Mouse (Mus musculus) left cerebral cortex, adult 18-20 months (tissue): Measurements from ENCODE around the gene Krt26. TPM values are rescaled to one million over a fixed set of nuclear protein-coding genes. Genes with fewer than 3 reads are reported as not detected.

Source experiments
- DNase-seq, 2 experiments: peaks; one replicate each; pipeline ENCODE4 v3.0.0; 2021 to 2022; ENCODE audit warnings: low spot score in 2 of 2, mixed read lengths in 1 of 2
- long read RNA-seq, 2 experiments: library from polyadenylated mRNA; stranded (forward); transcript quantifications; one replicate each; pipeline ENCODE4 v2.0.0; 2021
- total RNA-seq, 2 experiments: library from RNA; stranded (reverse); gene quantifications; 2 replicates each; pipeline ENCODE4 v1.2.3; 2021

Gene Krt26
- not detected for total RNA-seq
- long read RNA-seq, experiment 1: 0 reads
- long read RNA-seq, experiment 2: 0 reads

- DNase-seq: no peak
Measured at GRCm38 (mm10) chr11:99337866-99338265, at the start of gene Krt26. Gene Krt26 (minus strand): TSS chr11:99337966.

GRCm38 (mm10) chr11:99385813-99386721 is 48.3 kb upstream of the Krt26 start:
- peak; percentile 88 to 92 for DNase-seq

- DNase-seq: peak; percentile 75 to 81
Measured at GRCm38 (mm10) chr11:99379568-99379967, 41.8 kb upstream of the Krt26 start.

GRCm38 (mm10) chr11:99374803-99375202 is 37.0 kb upstream of the Krt26 start, which contains the start of gene Krt28:
Gene Krt28 (minus strand): TSS chr11:99374903.
- DNase-seq: no peak

- peak; percentile 52 to 71 for DNase-seq
Measured at GRCm38 (mm10) chr11:99369853-99370451, 32.2 kb upstream of the Krt26 start.

GRCm38 (mm10) chr11:99369229-99369628 is 31.5 kb upstream of the Krt26 start:
- DNase-seq: no peak

- no peak for DNase-seq
Measured at GRCm38 (mm10) chr11:99366791-99367190, 29.0 kb upstream of the Krt26 start.

- DNase-seq: peak; percentile 33 to 62
Measured at GRCm38 (mm10) chr11:99364412-99364811, 26.6 kb upstream of the Krt26 start.

- DNase-seq: no peak
Measured at GRCm38 (mm10) chr11:99361423-99361822, 23.7 kb upstream of the Krt26 start.

GRCm38 (mm10) chr11:99351004-99351403 is 13.2 kb upstream of the Krt26 start, which contains the start of gene Krt27:
Gene Krt27 (minus strand): TSS chr11:99351104.
- DNase-seq: no peak

GRCm38 (mm10) chr11:99339299-99339847 is 1.6 kb upstream of the Krt26 start:
- no peak for DNase-seq

- peak; percentile 24 to 43 for DNase-seq
Measured at GRCm38 (mm10) chr11:99333426-99333825, 4.3 kb downstream of the Krt26 start.

- DNase-seq: no peak
Measured at GRCm38 (mm10) chr11:99329655-99330054, 8.1 kb downstream of the Krt26 start.

GRCm38 (mm10) chr11:99322851-99323250 is 14.9 kb downstream of the Krt26 start, which contains the start of gene Krt25:
Gene Krt25 (minus strand): TSS chr11:99322951.
- no peak for DNase-seq

GRCm38 (mm10) chr11:99321094-99321493 is 16.7 kb downstream of the Krt26 start:
- DNase-seq: no peak

GRCm38 (mm10) chr11:99319127-99319526 is 18.6 kb downstream of the Krt26 start:
- no peak for DNase-seq

- no peak for DNase-seq
Measured at GRCm38 (mm10) chr11:99316543-99316942, 21.2 kb downstream of the Krt26 start.

- no peak for DNase-seq
Measured at GRCm38 (mm10) chr11:99314594-99314993, 23.2 kb downstream of the Krt26 start.

- peak in 1 of 2 experiments; percentile 1 for DNase-seq
Measured at GRCm38 (mm10) chr11:99310882-99311281, 26.9 kb downstream of the Krt26 start.

- DNase-seq: peak; percentile 63 to 72
Measured at GRCm38 (mm10) chr11:99307579-99307978, 30.2 kb downstream of the Krt26 start.

- DNase-seq: no peak
Measured at GRCm38 (mm10) chr11:99295039-99295438, 42.7 kb downstream of the Krt26 start.

- peak; percentile 35 to 53 for DNase-seq
Measured at GRCm38 (mm10) chr11:99292846-99293245, 44.9 kb downstream of the Krt26 start.
